Mouse (Mus musculus): ENCODE data around the gene Mgat4b. TPM values are rescaled to one million over a fixed set of nuclear protein-coding genes. Genes with fewer than 3 reads are reported as not detected.

Gene Mgat4b
- polyA plus RNA-seq, 1 experiment from 2014 or later, result 19.5 TPM

DNA sequence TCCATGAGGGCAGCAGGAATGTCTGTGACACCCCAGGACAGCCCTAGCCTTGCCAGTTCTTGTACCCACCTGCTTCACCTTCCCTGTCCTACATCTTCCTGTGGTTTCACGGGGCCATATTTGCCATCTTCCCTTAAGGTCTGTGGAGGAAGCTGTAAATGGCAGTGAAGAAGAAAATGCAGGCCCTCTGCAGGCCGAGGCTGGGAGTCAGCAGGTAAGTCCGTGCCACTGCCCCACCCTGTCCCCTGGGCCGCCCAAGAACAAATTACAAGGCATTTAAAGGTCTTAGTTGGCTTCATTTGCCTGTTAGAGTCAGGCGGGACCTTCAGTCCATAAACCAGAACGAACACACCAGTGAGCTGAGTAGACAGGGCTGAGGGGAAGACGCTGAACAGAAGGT lies 16.6 kb upstream of the Mgat4b start:
- no peak overlapping the region for H3K4me3 ChIP-seq (ENCODE audit: low read depth, low read length)
- no peak overlapping the region for H3K9ac ChIP-seq (replicated peaks; ENCODE audit: low read length)
- no peak for ATAC-seq (replicated peaks; ENCODE audit: insufficient number of reproducible peaks, low FRiP score, low TSS enrichment, low read depth)
- 78% methylated on average over 7 of the region's 7 CpGs for WGBS
- H3K4me2 ChIP-seq (ENCODE audit: low read depth, low read length), result no peak overlapping the region
- no peak for DNase-seq (ENCODE audit: low spot score)
- H3K27me3 ChIP-seq (ENCODE audit: control insufficient read depth, insufficient read depth, low read length), result no peaks in the 10 kb centered on the region
- H3K9me3 ChIP-seq (replicated peaks; ENCODE audit: control insufficient read depth, low read length), result no peaks in the 10 kb centered on the region
- no peak overlapping the region for H3K27ac ChIP-seq (replicated peaks; ENCODE audit: low read depth, low read length)
- no peaks in the 10 kb centered on the region for H3K4me1 ChIP-seq (ENCODE audit: control insufficient read depth, insufficient read depth, low read length)
- H3K36me3 ChIP-seq (replicated peaks; ENCODE audit: control insufficient read depth, insufficient read depth, low read depth, low read length), result no peaks in the 10 kb centered on the region

DNA sequence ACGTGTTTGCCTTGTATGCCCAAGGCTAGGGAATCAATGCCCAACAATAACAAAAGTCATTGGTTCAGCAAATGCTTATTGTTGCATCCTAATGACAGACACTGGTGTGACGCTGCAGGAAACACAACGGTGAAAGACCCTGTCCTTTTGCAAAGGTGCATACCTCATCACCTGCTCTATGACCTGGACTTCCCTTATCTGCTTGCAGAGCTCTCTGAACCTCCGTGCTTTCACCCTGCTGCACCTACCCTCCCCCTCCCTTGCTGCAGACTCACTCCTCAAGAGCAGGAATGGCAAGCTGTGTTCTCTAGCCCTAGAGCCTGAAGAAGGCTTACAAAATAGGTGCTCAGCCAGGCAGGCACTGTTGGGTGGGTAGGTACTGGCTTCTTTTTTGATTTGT lies 15.9 kb upstream of the Mgat4b start:
- Histone ChIP-seq H3K4me3 (ENCODE audit: low read depth, low read length) (no peak overlapping the region), H3K4me1 (ENCODE audit: control insufficient read depth, insufficient read depth, low read length) (no peaks in the 10 kb centered on the region), H3K27me3 (ENCODE audit: control insufficient read depth, insufficient read depth, low read length) (no peaks in the 10 kb centered on the region), H3K4me2 (ENCODE audit: low read depth, low read length) (no peak overlapping the region), H3K27ac (replicated peaks; ENCODE audit: low read depth, low read length) (no peak overlapping the region), H3K36me3 (replicated peaks; ENCODE audit: control insufficient read depth, insufficient read depth, low read depth, low read length) (no peaks in the 10 kb centered on the region), H3K9ac (replicated peaks; ENCODE audit: low read length) (no peak overlapping the region), H3K9me3 (replicated peaks; ENCODE audit: control insufficient read depth, low read length) (no peaks in the 10 kb centered on the region)
- no peak for ATAC-seq (replicated peaks; ENCODE audit: insufficient number of reproducible peaks, low FRiP score, low TSS enrichment, low read depth)
- no peak for DNase-seq (ENCODE audit: low spot score)
- WGBS, result 85% methylated on average over 4 of the region's 4 CpGs

DNA sequence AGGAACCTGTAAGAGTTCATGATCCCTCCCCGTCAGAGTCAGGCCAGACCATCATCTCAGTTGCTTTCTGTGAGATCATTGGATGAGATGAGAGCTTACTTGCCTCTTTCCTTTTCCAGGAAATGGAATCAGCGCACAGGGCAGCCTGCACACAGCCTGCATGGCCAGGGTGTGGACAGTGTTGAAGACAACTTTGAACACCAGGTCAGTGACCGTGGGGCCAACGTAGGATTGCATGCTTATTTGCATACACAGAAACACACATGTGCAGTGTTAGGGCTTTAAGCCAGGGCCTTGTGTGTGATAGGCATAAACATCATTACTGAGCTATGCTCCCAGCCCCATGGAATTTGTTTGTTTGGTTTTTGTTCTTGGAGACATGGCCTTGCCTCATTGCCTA lies 13.2 kb upstream of the Mgat4b start:
- no peak overlapping the region for H3K9ac ChIP-seq (replicated peaks; ENCODE audit: low read length)
- H3K4me2 ChIP-seq (ENCODE audit: low read depth, low read length), result no peak overlapping the region
- H3K9me3 ChIP-seq (replicated peaks; ENCODE audit: control insufficient read depth, low read length), result no peaks in the 10 kb centered on the region
- DNase-seq (ENCODE audit: low spot score) (no peak), ATAC-seq (replicated peaks; ENCODE audit: insufficient number of reproducible peaks, low FRiP score, low TSS enrichment, low read depth) (no peak)
- H3K4me1 ChIP-seq (ENCODE audit: control insufficient read depth, insufficient read depth, low read length), result no peaks in the 10 kb centered on the region
- 93% methylated on average over 4 of the region's 4 CpGs for WGBS
- H3K36me3 ChIP-seq (replicated peaks; ENCODE audit: control insufficient read depth, insufficient read depth, low read depth, low read length), result peaks cover 13% of the 10 kb centered on the region
- H3K4me3 ChIP-seq (ENCODE audit: low read depth, low read length), result no peak overlapping the region
- H3K27ac ChIP-seq (replicated peaks; ENCODE audit: low read depth, low read length), result no peak overlapping the region
- no peaks in the 10 kb centered on the region for H3K27me3 ChIP-seq (ENCODE audit: control insufficient read depth, insufficient read depth, low read length)

DNA sequence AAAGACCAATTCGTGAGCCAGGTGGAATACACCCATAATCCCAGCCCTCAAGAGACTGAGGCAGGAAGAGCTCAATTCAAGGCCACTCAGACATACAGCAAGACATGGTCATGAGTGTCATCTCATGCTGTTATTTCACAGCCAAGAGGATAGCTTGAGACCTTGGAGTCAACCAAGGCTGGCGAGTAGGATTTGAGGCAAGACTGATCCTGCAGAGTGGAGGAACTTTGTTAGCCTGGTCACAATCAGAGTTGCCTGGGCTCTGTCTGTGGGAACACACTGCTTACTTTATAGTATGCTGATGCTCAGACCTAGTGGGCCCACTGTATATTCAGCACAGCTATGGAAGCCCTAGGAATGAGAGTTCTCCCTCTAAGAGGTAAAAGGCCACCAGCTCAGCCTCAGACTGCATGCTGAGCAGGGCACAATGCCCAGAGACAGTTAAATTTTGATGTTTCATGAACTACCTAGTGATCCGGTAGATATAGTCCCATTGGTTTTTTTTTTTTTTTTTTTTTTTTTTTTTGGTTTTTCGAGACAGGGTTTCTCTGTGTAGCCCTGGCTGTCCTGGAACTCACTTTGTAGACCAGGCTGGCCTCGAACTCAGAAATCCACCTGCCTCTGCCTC lies 12.4 kb upstream of the Mgat4b start:
- Histone ChIP-seq H3K9me3 (replicated peaks; ENCODE audit: control insufficient read depth, low read length) (no peaks in the 10 kb centered on the region), H3K4me2 (ENCODE audit: low read depth, low read length) (no peak overlapping the region), H3K4me3 (ENCODE audit: low read depth, low read length) (no peak overlapping the region), H3K4me1 (ENCODE audit: control insufficient read depth, insufficient read depth, low read length) (no peaks in the 10 kb centered on the region), H3K9ac (replicated peaks; ENCODE audit: low read length) (no peak overlapping the region), H3K36me3 (replicated peaks; ENCODE audit: control insufficient read depth, insufficient read depth, low read depth, low read length) (peaks cover 13% of the 10 kb centered on the region), H3K27ac (replicated peaks; ENCODE audit: low read depth, low read length) (no peak overlapping the region), H3K27me3 (ENCODE audit: control insufficient read depth, insufficient read depth, low read length) (no peaks in the 10 kb centered on the region)
- 88% methylated on average over 3 of the region's 5 CpGs for WGBS
- DNase-seq (ENCODE audit: low spot score) (no peak), ATAC-seq (replicated peaks; ENCODE audit: insufficient number of reproducible peaks, low FRiP score, low TSS enrichment, low read depth) (no peak)

DNA sequence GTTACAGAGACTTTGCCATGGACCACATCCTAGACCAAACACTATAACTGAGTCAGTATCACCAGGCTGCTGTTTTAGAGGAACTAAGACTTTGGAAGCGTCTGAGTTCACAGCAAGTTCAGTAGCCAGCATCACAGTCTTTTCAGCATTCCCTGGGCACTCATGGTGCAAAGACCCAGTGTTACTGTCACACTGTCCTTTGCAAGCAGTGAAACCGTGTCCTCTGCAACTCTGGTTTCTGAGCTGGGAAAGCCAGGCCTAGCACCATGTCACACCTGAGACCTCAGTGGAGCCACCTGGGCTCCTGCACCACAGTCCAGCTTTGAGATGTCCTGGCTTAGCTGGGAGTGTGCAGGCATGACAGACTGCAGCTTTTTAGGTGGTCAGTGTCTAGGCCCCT lies 11.8 kb upstream of the Mgat4b start:
- DNase-seq (ENCODE audit: low spot score) (no peak), ATAC-seq (replicated peaks; ENCODE audit: insufficient number of reproducible peaks, low FRiP score, low TSS enrichment, low read depth) (no peak)
- Histone ChIP-seq H3K36me3 (replicated peaks; ENCODE audit: control insufficient read depth, insufficient read depth, low read depth, low read length) (peaks cover 13% of the 10 kb centered on the region), H3K27me3 (ENCODE audit: control insufficient read depth, insufficient read depth, low read length) (no peaks in the 10 kb centered on the region), H3K9me3 (replicated peaks; ENCODE audit: control insufficient read depth, low read length) (no peaks in the 10 kb centered on the region), H3K4me3 (ENCODE audit: low read depth, low read length) (no peak overlapping the region), H3K9ac (replicated peaks; ENCODE audit: low read length) (no peak overlapping the region), H3K4me2 (ENCODE audit: low read depth, low read length) (no peak overlapping the region), H3K27ac (replicated peaks; ENCODE audit: low read depth, low read length) (no peak overlapping the region), H3K4me1 (ENCODE audit: control insufficient read depth, insufficient read depth, low read length) (no peaks in the 10 kb centered on the region)
- WGBS, result 91% methylated on average over 2 of the region's 2 CpGs

DNA sequence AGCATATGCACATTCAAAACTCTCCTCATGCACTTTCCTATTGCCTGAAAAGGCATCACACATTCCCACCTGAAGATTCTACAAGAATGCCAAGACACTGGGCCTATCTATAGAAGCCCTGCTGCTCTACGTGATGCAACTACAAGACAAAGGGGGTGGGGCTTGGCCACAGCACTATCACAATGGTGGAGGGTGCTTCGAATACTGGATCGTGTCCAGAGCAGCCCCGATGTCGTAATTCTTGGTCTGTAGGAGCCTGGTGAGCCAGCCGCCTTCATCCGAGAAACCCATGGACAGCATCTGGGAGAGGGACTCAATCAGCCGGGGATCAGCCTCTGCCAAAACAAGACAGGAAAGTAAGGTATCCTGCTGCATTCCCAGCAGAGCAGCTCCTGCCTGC lies 10.1 kb upstream of the Mgat4b start:
- Histone ChIP-seq H3K36me3 (replicated peaks; ENCODE audit: control insufficient read depth, insufficient read depth, low read depth, low read length) (peaks cover 13% of the 10 kb centered on the region), H3K27me3 (ENCODE audit: control insufficient read depth, insufficient read depth, low read length) (no peaks in the 10 kb centered on the region), H3K9me3 (replicated peaks; ENCODE audit: control insufficient read depth, low read length) (no peaks in the 10 kb centered on the region), H3K4me1 (ENCODE audit: control insufficient read depth, insufficient read depth, low read length) (no peaks in the 10 kb centered on the region), H3K9ac (replicated peaks; ENCODE audit: low read length) (no peak overlapping the region), H3K4me2 (ENCODE audit: low read depth, low read length) (no peak overlapping the region), H3K4me3 (ENCODE audit: low read depth, low read length) (no peak overlapping the region), H3K27ac (replicated peaks; ENCODE audit: low read depth, low read length) (no peak overlapping the region)
- no peak for DNase-seq (ENCODE audit: low spot score)
- no peak for ATAC-seq (replicated peaks; ENCODE audit: insufficient number of reproducible peaks, low FRiP score, low TSS enrichment, low read depth)
- WGBS, result 91% methylated on average over 8 of the region's 8 CpGs

DNA sequence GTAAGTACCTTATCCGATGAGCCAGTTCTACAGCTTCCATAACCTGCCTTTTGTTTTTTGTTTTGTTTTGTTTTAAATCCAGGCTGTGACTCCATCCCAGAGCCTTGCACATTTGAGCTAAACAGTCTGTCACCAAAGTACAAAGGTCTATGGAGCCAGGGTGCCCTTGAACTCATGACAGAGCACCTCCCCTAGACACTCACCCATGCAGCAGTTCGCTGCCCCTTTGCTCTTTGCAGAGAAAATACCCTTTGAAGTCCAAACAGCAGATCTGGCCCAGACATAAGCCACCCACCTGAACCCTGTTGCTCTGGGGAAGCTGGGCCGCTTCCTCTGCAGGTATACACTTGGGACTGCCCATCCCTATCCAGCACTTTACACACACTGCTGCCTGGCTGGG lies 9.1 kb upstream of the Mgat4b start:
- peaks cover 15% of the 10 kb centered on the region for H3K36me3 ChIP-seq (replicated peaks; ENCODE audit: control insufficient read depth, insufficient read depth, low read depth, low read length)

DNA sequence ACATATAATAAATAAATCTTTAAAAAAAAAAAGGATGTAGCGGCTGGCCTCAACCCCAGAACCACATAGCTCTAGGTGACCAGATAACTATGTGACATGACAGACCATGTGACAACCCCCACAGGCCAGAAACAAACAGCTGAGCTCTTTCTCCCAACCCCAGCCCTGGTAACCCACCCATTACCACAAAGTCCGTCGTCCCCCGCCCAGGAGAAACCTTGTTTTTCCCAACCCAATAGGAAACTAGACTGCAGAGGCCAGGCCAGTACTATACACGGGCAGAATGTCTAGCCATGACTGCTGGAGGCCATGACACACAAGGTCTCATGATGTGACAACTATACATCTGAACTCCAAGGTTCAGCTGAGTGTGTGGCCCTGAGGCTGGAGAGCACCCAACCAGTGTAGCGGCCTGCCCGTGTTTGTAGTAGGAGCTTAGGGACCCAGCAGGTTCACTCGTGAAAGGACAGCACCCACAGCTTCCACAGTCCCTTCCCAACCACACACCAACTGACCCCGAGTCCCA lies 7.3 kb upstream of the Mgat4b start:
- H3K9ac ChIP-seq (replicated peaks; ENCODE audit: low read length), result no peak overlapping the region
- no peak overlapping the region for H3K4me2 ChIP-seq (ENCODE audit: low read depth, low read length)
- peaks cover 21% of the 10 kb centered on the region for H3K36me3 ChIP-seq (replicated peaks; ENCODE audit: control insufficient read depth, insufficient read depth, low read depth, low read length)
- DNase-seq (ENCODE audit: low spot score) (no peak), ATAC-seq (replicated peaks; ENCODE audit: insufficient number of reproducible peaks, low FRiP score, low TSS enrichment, low read depth) (no peak)
- no peaks in the 10 kb centered on the region for H3K4me1 ChIP-seq (ENCODE audit: control insufficient read depth, insufficient read depth, low read length)
- no peaks in the 10 kb centered on the region for H3K9me3 ChIP-seq (replicated peaks; ENCODE audit: control insufficient read depth, low read length)
- H3K27me3 ChIP-seq (ENCODE audit: control insufficient read depth, insufficient read depth, low read length), result no peaks in the 10 kb centered on the region
- no peak overlapping the region for H3K4me3 ChIP-seq (ENCODE audit: low read depth, low read length)
- no peak overlapping the region for H3K27ac ChIP-seq (replicated peaks; ENCODE audit: low read depth, low read length)
- 94% methylated on average over 9 of the region's 9 CpGs for WGBS

More for the DNA sequence above, 9.1 kb upstream of the Mgat4b start:
- Histone ChIP-seq H3K4me1 (ENCODE audit: control insufficient read depth, insufficient read depth, low read length) (no peaks in the 10 kb centered on the region), H3K27me3 (ENCODE audit: control insufficient read depth, insufficient read depth, low read length) (no peaks in the 10 kb centered on the region), H3K4me2 (ENCODE audit: low read depth, low read length) (no peak overlapping the region), H3K9me3 (replicated peaks; ENCODE audit: control insufficient read depth, low read length) (no peaks in the 10 kb centered on the region), H3K9ac (replicated peaks; ENCODE audit: low read length) (no peak overlapping the region), H3K4me3 (ENCODE audit: low read depth, low read length) (no peak overlapping the region), H3K27ac (replicated peaks; ENCODE audit: low read depth, low read length) (no peak overlapping the region)
- DNase-seq (ENCODE audit: low spot score), result no peak
- WGBS, result 90% methylated on average over 3 of the region's 3 CpGs
- ATAC-seq (replicated peaks; ENCODE audit: insufficient number of reproducible peaks, low FRiP score, low TSS enrichment, low read depth), result no peak

Data from embryonic facial prominence, embryonic 11.5 days (tissue).